Comparison of ENCODE assay signal across 17 mouse cellular contexts in the genomic region with DNA sequence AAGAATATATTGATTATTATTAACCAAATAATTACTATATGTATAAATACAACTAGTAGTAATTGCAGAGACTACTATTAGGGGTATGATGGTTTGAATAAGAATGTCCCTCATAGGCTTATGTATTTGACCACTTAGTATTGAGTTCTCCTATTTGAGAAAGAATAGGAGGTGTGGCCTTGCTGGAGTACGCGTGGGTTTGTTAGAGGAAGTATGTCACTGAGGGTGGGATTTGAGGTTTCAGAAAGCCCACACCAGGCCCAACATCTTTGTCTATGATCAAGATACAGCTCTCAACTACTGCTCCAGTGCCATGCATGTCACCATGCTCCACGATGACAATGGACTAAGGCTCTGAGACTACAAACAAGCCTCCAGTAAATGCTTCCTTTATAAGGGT. TPM values are rescaled to one million over a fixed set of nuclear protein-coding genes. Genes with fewer than 3 reads are reported as not detected.
DNase-seq lines count a peak whose midpoint lies in the region; ATAC-seq lines count a peak whose summit lies in the region.
"Had no signal": no experiment of that assay in that cellular context is flagged by ENCODE, and none has a peak within 500 bp of the region (broad histone marks: within the 10 kb centered on the region; RNA-seq: fewer than 3 reads in every experiment).

No protein-coding gene starts in this region.

- H3K27me3 ChIP-seq in hindbrain, embryonic 14.5 days (ENCODE audit: control insufficient read depth, insufficient read depth, low read length): no peaks in the 10 kb centered on the region
- no peaks in the 10 kb centered on the region for H3K27me3 ChIP-seq in hindbrain, embryonic 12.5 days
- H3K27me3 ChIP-seq in liver, embryonic 13.5 days: no peaks in the 10 kb centered on the region
- H3K27me3 ChIP-seq: limb, embryonic 15.5 days; neural tube, embryonic 12.5 days had no signal

- H3K4me3 ChIP-seq in hindbrain, embryonic 14.5 days (replicated peaks; ENCODE audit: low read length): no peak overlapping the region
- H3K4me3 ChIP-seq in hindbrain, embryonic 12.5 days: no peak overlapping the region
- peak overlapping the region; percentile 10; the same call in 1 of the 2 replicates for H3K4me3 ChIP-seq in liver, embryonic 13.5 days (replicated peaks)

- peak overlapping the region; percentile 74; the same call in 1 of the 2 replicates for H3K4me2 ChIP-seq in hindbrain, embryonic 14.5 days (replicated peaks)
- H3K4me2 ChIP-seq in hindbrain, embryonic 12.5 days (replicated peaks): no peak overlapping the region
- H3K4me2 ChIP-seq in liver, embryonic 13.5 days: peak overlapping the region; percentile 94; the same call in 1 of the 2 replicates

- H3K9ac ChIP-seq in hindbrain, embryonic 14.5 days: no peak overlapping the region
- H3K9ac ChIP-seq in hindbrain, embryonic 12.5 days: no peak overlapping the region
- no peak overlapping the region for H3K9ac ChIP-seq in liver, embryonic 13.5 days

- no peak overlapping the region for H3K27ac ChIP-seq in hindbrain, embryonic 14.5 days
- H3K27ac ChIP-seq in hindbrain, embryonic 12.5 days: no peak overlapping the region
- no peak overlapping the region for H3K27ac ChIP-seq in liver, embryonic 13.5 days
- H3K27ac ChIP-seq: limb, embryonic 15.5 days; neural tube, embryonic 12.5 days had no signal

- ATAC-seq in hindbrain, embryonic 14.5 days (ENCODE audit: low FRiP score): no peak
- ATAC-seq in hindbrain, embryonic 12.5 days (ENCODE audit: low FRiP score): no peak
- no peak for ATAC-seq in liver, embryonic 13.5 days (ENCODE audit: low read depth)

- no peak for DNase-seq in hindbrain, embryonic 14.5 days (ENCODE audit: low spot score)
- peak; percentile 26 for DNase-seq in CD4-positive helper T cell, adult 2 months (ENCODE audit: low read depth, low spot score)
- peak; percentile 22 for DNase-seq in T-cell, adult 2 months (ENCODE audit: low spot score)
- DNase-seq in liver, embryonic 13.5 days: no peak
- no peak for DNase-seq in right cerebral cortex, postnatal 36 days (ENCODE audit: low spot score in 2 of 2)
- no peak for DNase-seq in spleen, postnatal 14 days (ENCODE audit: low spot score in 2 of 2)
- DNase-seq in adrenal gland, postnatal 36 days: no peak
- DNase-seq: cerebellum, adult 11 months; kidney, adult 8-10 months; lung, postnatal 10 days; retina, postnatal 1 day; spleen, adult 18-20 months; thymus, postnatal 36 days had no signal

- 93% methylated on average over 3 of the region's 3 CpGs for WGBS in hindbrain, embryonic 14.5 days
- WGBS in hindbrain, embryonic 12.5 days: 99% methylated on average over 3 of the region's 3 CpGs
- WGBS in liver, embryonic 13.5 days (ENCODE audit: insufficient replicate concordance): 66% methylated on average over 3 of the region's 3 CpGs

- H3K36me3 ChIP-seq in hindbrain, embryonic 14.5 days (replicated peaks; ENCODE audit: control insufficient read depth, insufficient read depth): peaks cover 63% of the 10 kb centered on the region
- H3K36me3 ChIP-seq in hindbrain, embryonic 12.5 days: peaks cover 40% of the 10 kb centered on the region
- H3K36me3 ChIP-seq in liver, embryonic 13.5 days: peaks cover 57% of the 10 kb centered on the region

- no peaks in the 10 kb centered on the region for H3K9me3 ChIP-seq in hindbrain, embryonic 14.5 days (ENCODE audit: control insufficient read depth, low read length)
- H3K9me3 ChIP-seq in hindbrain, embryonic 12.5 days (replicated peaks): no peaks in the 10 kb centered on the region
- no peaks in the 10 kb centered on the region for H3K9me3 ChIP-seq in liver, embryonic 13.5 days (replicated peaks)
- H3K9me3 ChIP-seq: limb, embryonic 15.5 days; midbrain, embryonic 10.5 days; neural tube, embryonic 12.5 days had no signal

- peaks cover 12% of the 10 kb centered on the region; the same call in 1 of the 2 replicates for H3K4me1 ChIP-seq in hindbrain, embryonic 14.5 days (replicated peaks; ENCODE audit: control insufficient read depth, insufficient read depth, low read length)
- peaks cover 13% of the 10 kb centered on the region for H3K4me1 ChIP-seq in hindbrain, embryonic 12.5 days
- peaks cover 23% of the 10 kb centered on the region for H3K4me1 ChIP-seq in liver, embryonic 13.5 days (replicated peaks)

RNA-seq across cellular contexts. Expression of gene Heatr3, which starts 1.6 kb away (rescaled TPM):
- polyA plus RNA-seq in hindbrain, embryonic 14.5 days (2014; fragmentation: Nextera tagmentation; extraction: Ambion mirVana): 39.0 and 39.2 TPM in 2 replicates
- polyA plus RNA-seq in hindbrain, embryonic 12.5 days (2016; fragmentation: Nextera tagmentation; extraction: Ambion mirVana): 45.7 and 48.5 TPM in 2 replicates
- 33.4 and 36.5 TPM in 2 replicates for polyA plus RNA-seq in liver, embryonic 13.5 days (2015; fragmentation: Nextera tagmentation; extraction: Ambion mirVana)
- 10 to 100 TPM; 31.5 to 34.3 TPM for total RNA-seq in adrenal gland, postnatal 36 days (2021)

RNA-seq across cellular contexts. Expression of gene Cnep1r1, which starts 20.7 kb away (rescaled TPM):
- polyA plus RNA-seq in hindbrain, embryonic 14.5 days (2014; fragmentation: Nextera tagmentation; extraction: Ambion mirVana): 23.9 and 26.7 TPM in 2 replicates
- 49.7 and 50.9 TPM in 2 replicates for polyA plus RNA-seq in hindbrain, embryonic 12.5 days (2016; fragmentation: Nextera tagmentation; extraction: Ambion mirVana)
- polyA plus RNA-seq in liver, embryonic 13.5 days (2015; fragmentation: Nextera tagmentation; extraction: Ambion mirVana): 27.2 and 30.6 TPM in 2 replicates
- 10 to 100 TPM; 34.6 to 38.2 TPM for total RNA-seq in adrenal gland, postnatal 36 days (2021)

RNA-seq across cellular contexts. Expression of gene Tent4b, which starts 59.8 kb away (rescaled TPM):
- polyA plus RNA-seq in hindbrain, embryonic 14.5 days (2014; fragmentation: Nextera tagmentation; extraction: Ambion mirVana): 17.1 and 18.7 TPM in 2 replicates
- 12.7 and 14.6 TPM in 2 replicates for polyA plus RNA-seq in hindbrain, embryonic 12.5 days (2016; fragmentation: Nextera tagmentation; extraction: Ambion mirVana)
- polyA plus RNA-seq in liver, embryonic 13.5 days (2015; fragmentation: Nextera tagmentation; extraction: Ambion mirVana): 4.0 and 4.3 TPM in 2 replicates
- total RNA-seq in adrenal gland, postnatal 36 days (2021): 10 to 100 TPM; 27.9 to 32.1 TPM

Comparison
In these comparisons a context has a peak if more than half of its experiments do, and no peak if none do; other contexts are left out.
1. DNase-seq: peak in CD4-positive helper T cell, adult 2 months (single experiment) and T-cell, adult 2 months (single experiment); none in hindbrain, embryonic 14.5 days (single experiment), liver, embryonic 13.5 days (single experiment), right cerebral cortex, postnatal 36 days (0 of 2), spleen, postnatal 14 days (0 of 2) and adrenal gland, postnatal 36 days (0 of 2).